Mouse (Mus musculus) heart, postnatal 0 days (tissue): ENCODE data around the gene Ahnak.

Experiments
- CTCF ChIP-seq: IDR thresholded peaks from 2 replicates; pipeline ENCODE4 v1.5.1; 2016; ENCODE audit warnings: antibody characterized with exemption, control low read depth, low read depth
- EP300 ChIP-seq: IDR thresholded peaks from 2 replicates; pipeline ENCODE4 v1.6.1; 2016; ENCODE audit warnings: antibody characterized with exemption, low read depth

GRCm38 (mm10) chr19:9055153-9055552 is 66.1 kb downstream of the Ahnak start:
- TF ChIP-seq CTCF (peak; percentile 81), EP300 (no peak)
